Mouse (Mus musculus): ENCODE data around the gene Vps37b. TPM values are rescaled to one million over a fixed set of nuclear protein-coding genes. Genes with fewer than 3 reads are reported as not detected.

The Vps37b gene
- polyA plus RNA-seq, 2 experiments: 29.3 to 44.2 TPM

DNA sequence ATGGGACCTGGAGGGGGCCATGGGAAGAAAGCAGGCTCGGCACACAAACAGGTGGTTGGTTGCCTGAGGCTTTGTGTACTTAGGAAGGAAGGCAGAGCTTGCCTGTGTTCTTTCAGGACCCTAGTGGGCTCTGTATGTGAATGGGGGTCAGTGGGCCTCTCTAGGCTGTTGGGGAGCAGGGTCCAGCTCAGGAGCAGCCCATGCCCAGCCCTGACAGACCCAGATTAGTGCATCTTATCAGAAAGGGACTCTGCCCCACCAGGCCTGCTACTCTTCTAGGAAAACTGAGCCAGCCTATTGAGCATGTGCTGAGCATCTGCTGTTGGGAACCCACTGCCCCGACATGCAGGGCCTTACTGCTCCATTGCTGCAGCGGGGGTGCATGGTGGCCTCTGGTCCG is 44.6 kb downstream of the Vps37b start:
- Histone ChIP-seq H3K4me1 (ENCODE audit: control insufficient read depth, insufficient read depth, low read length) (peaks cover 7% of the 10 kb centered on the region; the same call in 1 of the 2 replicates), H3K9ac (ENCODE audit: low read depth, low read length, severe bottlenecking) (no peak overlapping the region), H3K36me3 (ENCODE audit: control insufficient read depth, insufficient read depth, low read length) (no peaks in the 10 kb centered on the region), H3K9me3 (ENCODE audit: control insufficient read depth, low read length) (no peaks in the 10 kb centered on the region), H3K4me2 (replicated peaks; ENCODE audit: low read depth, low read length, severe bottlenecking) (no peak overlapping the region), H3K27me3 (ENCODE audit: control insufficient read depth, insufficient read depth, low read length) (no peaks in the 10 kb centered on the region), H3K4me3 (replicated peaks; ENCODE audit: low read length) (no peak overlapping the region), H3K27ac (replicated peaks; ENCODE audit: low read depth, low read length) (no peak overlapping the region)
- DNase-seq (ENCODE audit: low spot score): no peak
- 68% methylated on average over 4 of the region's 4 CpGs for WGBS
- ATAC-seq (ENCODE audit: low FRiP score, low read depth): no peak
- no peak for TF ChIP-seq POLR2A (IDR thresholded peaks at IDR 0.05; ENCODE audit: borderline replicate concordance, extremely low read depth, insufficient read depth, insufficient read length)

DNA sequence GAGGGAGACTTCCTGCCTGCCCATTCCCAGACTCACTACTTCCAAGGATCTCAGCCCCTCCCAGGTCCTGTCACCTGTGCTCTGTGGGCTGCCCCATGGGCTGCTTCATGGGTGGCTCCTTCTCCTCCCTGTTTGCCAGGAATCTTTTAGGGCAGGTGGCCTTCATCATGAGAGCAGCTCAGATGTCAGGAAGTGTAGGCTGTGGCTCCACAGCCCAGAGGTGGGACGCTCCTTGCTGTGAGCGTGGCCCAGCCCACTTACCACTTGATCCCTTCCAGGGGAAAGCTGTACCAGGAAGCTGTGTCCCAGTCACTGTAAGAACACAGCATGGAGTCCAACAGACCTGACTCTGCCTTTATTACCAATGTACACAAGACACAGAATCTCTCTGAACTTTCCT is 45.1 kb downstream of the Vps37b start:
- Histone ChIP-seq H3K4me3 (replicated peaks; ENCODE audit: low read length) (no peak overlapping the region), H3K4me2 (replicated peaks; ENCODE audit: low read depth, low read length, severe bottlenecking) (no peak overlapping the region), H3K4me1 (ENCODE audit: control insufficient read depth, insufficient read depth, low read length) (peaks cover 7% of the 10 kb centered on the region; the same call in 1 of the 2 replicates), H3K9me3 (ENCODE audit: control insufficient read depth, low read length) (no peaks in the 10 kb centered on the region), H3K27ac (replicated peaks; ENCODE audit: low read depth, low read length) (no peak overlapping the region; the same call in 1 of the 2 replicates), H3K9ac (ENCODE audit: low read depth, low read length, severe bottlenecking) (no peak overlapping the region), H3K36me3 (ENCODE audit: control insufficient read depth, insufficient read depth, low read length) (no peaks in the 10 kb centered on the region), H3K27me3 (ENCODE audit: control insufficient read depth, insufficient read depth, low read length) (no peaks in the 10 kb centered on the region)
- 21% methylated on average over 2 of the region's 2 CpGs for WGBS
- no peak for ATAC-seq (ENCODE audit: low FRiP score, low read depth)
- no peak for TF ChIP-seq POLR2A (IDR thresholded peaks at IDR 0.05; ENCODE audit: borderline replicate concordance, extremely low read depth, insufficient read depth, insufficient read length)
- DNase-seq (ENCODE audit: low spot score): no peak

DNA sequence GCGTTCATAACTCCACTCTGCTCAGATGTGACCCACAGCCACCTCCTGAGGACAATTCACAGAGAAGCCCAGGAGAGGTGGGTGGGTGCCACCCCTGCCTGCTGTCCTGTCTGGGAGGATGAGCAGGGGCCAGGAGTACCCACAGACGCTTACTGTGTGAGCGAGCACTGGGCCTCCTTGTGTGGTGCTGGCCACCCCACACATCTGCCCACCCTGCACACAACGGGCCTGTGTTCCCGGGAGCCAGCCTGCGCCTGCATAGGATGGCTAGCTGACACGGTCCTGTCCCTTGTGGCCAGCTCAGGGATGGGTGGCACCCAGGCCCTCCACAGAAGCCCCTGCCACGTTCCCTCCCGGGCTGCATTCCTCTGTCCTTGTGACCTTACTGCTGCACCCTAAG is 46.6 kb downstream of the Vps37b start:
- DNase-seq (ENCODE audit: low spot score): no peak
- H3K27ac ChIP-seq (replicated peaks; ENCODE audit: low read depth, low read length): no peak overlapping the region
- H3K36me3 ChIP-seq (ENCODE audit: control insufficient read depth, insufficient read depth, low read length): no peaks in the 10 kb centered on the region
- 0 out of 2 replicates have a peak overlapping the region, but pooled peaks have one; percentile 7 for H3K9ac ChIP-seq (ENCODE audit: low read depth, low read length, severe bottlenecking)
- H3K4me3 ChIP-seq (replicated peaks; ENCODE audit: low read length): no peak overlapping the region
- H3K4me2 ChIP-seq (replicated peaks; ENCODE audit: low read depth, low read length, severe bottlenecking): no peak overlapping the region
- no peak for TF ChIP-seq POLR2A (IDR thresholded peaks at IDR 0.05; ENCODE audit: borderline replicate concordance, extremely low read depth, insufficient read depth, insufficient read length)
- H3K9me3 ChIP-seq (ENCODE audit: control insufficient read depth, low read length): no peaks in the 10 kb centered on the region
- no peaks in the 10 kb centered on the region for H3K27me3 ChIP-seq (ENCODE audit: control insufficient read depth, insufficient read depth, low read length)
- ATAC-seq (ENCODE audit: low FRiP score, low read depth): no peak
- H3K4me1 ChIP-seq (ENCODE audit: control insufficient read depth, insufficient read depth, low read length): peaks cover 7% of the 10 kb centered on the region; the same call in 1 of the 2 replicates
- 57% methylated on average over 7 of the region's 9 CpGs for WGBS

DNA sequence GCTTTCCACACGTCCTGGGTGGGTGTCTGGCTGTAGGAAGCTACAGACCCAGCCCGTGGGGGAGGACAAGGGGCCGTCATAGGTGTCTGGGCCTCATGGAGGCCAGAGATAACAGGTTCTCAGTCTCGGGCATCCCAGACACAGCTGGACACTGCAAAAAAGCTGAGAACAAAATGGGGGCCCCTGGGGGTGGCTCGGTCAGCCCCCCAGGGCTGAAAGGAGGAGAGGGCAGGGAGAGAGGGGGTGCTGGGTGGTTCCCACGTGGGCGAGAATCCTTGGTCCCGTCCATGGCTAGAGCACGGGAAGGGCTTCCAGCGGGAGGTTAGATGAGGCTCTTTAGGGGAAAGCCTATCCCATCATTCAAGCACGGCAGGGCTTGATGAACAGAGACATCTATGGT is 49.2 kb downstream of the Vps37b start:
- no peaks in the 10 kb centered on the region for H3K36me3 ChIP-seq (ENCODE audit: control insufficient read depth, insufficient read depth, low read length)
- no peaks in the 10 kb centered on the region for H3K9me3 ChIP-seq (ENCODE audit: control insufficient read depth, low read length)
- H3K4me3 ChIP-seq (replicated peaks; ENCODE audit: low read length): no peak overlapping the region
- ATAC-seq (ENCODE audit: low FRiP score, low read depth): no peak
- H3K4me2 ChIP-seq (replicated peaks; ENCODE audit: low read depth, low read length, severe bottlenecking): no peak overlapping the region
- WGBS: 73% methylated on average over 11 of the region's 11 CpGs
- H3K4me1 ChIP-seq (ENCODE audit: control insufficient read depth, insufficient read depth, low read length): peaks cover 7% of the 10 kb centered on the region; the same call in 1 of the 2 replicates
- no peak overlapping the region for H3K27ac ChIP-seq (replicated peaks; ENCODE audit: low read depth, low read length)
- no peak overlapping the region for H3K9ac ChIP-seq (ENCODE audit: low read depth, low read length, severe bottlenecking)
- no peak for TF ChIP-seq POLR2A (IDR thresholded peaks at IDR 0.05; ENCODE audit: borderline replicate concordance, extremely low read depth, insufficient read depth, insufficient read length)
- DNase-seq (ENCODE audit: low spot score): no peak
- no peaks in the 10 kb centered on the region for H3K27me3 ChIP-seq (ENCODE audit: control insufficient read depth, insufficient read depth, low read length)

DNA sequence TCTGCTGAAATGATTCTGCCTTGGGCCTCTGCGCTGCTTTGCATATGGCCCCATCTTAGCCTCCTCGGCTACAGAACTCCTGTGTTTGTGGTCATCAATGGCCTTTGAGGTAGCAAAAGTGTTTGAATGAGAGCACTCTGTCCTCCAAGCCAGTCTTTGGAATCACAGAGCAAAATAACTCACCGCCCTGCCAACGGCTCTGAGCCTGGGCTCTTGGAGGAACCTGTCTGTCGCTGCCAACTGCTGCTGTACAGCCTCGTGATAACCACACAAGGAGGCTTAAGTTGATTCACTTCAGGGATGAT is 50.9 kb downstream of the Vps37b start:
- H3K4me1 ChIP-seq (ENCODE audit: control insufficient read depth, insufficient read depth, low read length): no peaks in the 10 kb centered on the region; the same call in 1 of the 2 replicates
- H3K36me3 ChIP-seq (ENCODE audit: control insufficient read depth, insufficient read depth, low read length): no peaks in the 10 kb centered on the region
- 71% methylated on average over 6 of the region's 6 CpGs for WGBS
- no peak overlapping the region for H3K4me2 ChIP-seq (replicated peaks; ENCODE audit: low read depth, low read length, severe bottlenecking)
- no peaks in the 10 kb centered on the region for H3K27me3 ChIP-seq (ENCODE audit: control insufficient read depth, insufficient read depth, low read length)
- no peak for TF ChIP-seq POLR2A (IDR thresholded peaks at IDR 0.05; ENCODE audit: borderline replicate concordance, extremely low read depth, insufficient read depth, insufficient read length)
- no peak overlapping the region for H3K27ac ChIP-seq (replicated peaks; ENCODE audit: low read depth, low read length)
- DNase-seq (ENCODE audit: low spot score): no peak
- no peak overlapping the region for H3K9ac ChIP-seq (ENCODE audit: low read depth, low read length, severe bottlenecking)
- H3K9me3 ChIP-seq (ENCODE audit: control insufficient read depth, low read length): no peaks in the 10 kb centered on the region
- no peak overlapping the region for H3K4me3 ChIP-seq (replicated peaks; ENCODE audit: low read length)
- ATAC-seq (ENCODE audit: low FRiP score, low read depth): no peak
